Mouse (Mus musculus) urinary bladder, postnatal 14 days (tissue): Measurements from ENCODE around the gene Nat8l.

Source experiments
- DNase-seq: peaks from one replicate; pipeline ENCODE4 v3.0.0; 2021; ENCODE audit warnings: low spot score

Nat8l gene

GRCm38 (mm10) chr5:34002636-34003035 lies 6.9 kb downstream of the Nat8l start:
- DNase-seq = no peak

GRCm38 (mm10) chr5:34004618-34005017 lies 8.8 kb downstream of the Nat8l start:
- no peak for DNase-seq

- DNase-seq = no peak
These were observed 11.0 kb downstream of the Nat8l start for GRCm38 (mm10) chr5:34006832-34007231.

DNA sequence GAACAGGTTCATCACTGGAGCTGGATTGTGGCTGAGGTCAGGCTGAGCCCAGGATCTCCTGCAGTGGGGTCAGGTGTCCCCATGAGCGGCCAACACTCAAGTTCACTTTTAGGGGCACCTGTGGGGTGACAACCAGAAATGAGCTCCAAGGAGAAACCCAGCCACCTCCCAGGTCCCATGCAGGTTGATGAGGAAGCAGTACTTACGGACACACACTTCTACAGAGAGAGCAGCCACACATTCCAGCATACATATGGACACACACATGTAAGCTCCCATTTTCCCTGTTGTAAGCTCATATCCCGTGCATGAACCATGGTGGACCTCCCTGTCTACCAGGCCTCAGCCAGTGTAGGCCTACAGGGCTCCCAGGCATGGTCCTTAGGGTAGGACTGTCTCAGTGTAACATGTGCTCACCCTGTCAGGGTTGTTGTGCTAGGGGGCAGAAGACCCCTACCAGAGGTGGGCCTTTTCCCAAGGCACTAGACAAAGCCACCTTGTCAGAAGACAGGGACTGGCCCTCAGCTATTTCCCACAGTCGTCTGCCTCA lies 11.7 kb downstream of the Nat8l start:
- no peak for DNase-seq

DNA sequence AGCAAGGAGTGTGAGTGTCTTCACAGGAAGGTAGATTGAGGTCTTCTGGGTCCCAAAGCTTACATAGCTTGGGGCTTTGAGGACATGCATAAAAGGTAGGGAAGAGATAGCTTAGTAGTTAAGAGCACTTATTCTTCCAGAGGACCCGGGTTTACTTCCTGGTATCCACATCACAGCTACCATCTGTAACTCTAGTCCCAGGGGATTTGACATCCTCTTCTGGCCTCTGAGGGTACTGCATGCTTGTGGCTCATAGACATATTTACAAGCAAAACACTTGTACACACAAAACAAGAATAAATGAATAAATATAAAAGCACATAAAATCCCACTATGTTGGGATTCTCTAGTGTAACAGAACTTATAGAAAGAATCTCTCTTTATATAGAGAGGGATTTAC lies 18.9 kb downstream of the Nat8l start:
- no peak for DNase-seq

DNA sequence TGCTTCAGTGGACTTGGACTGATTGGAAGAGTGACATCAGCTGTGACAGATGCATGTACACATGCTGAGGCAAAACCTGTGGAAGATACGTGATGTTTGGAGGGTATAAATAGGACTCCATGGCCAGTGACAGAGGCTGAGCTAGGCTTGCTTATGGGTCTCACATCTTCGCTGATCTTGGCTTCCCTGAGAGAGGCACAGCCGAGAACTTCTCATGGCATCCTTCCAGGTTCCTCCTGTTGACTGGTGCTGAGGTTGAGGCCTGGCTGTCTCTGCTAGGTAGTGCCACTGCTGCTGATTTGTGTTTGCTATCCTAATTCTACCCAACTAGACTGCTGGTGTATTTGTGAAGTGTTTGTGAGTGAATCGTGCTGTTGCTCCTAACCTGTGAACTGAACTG lies 23.2 kb downstream of the Nat8l start:
- DNase-seq = no peak

- no peak for DNase-seq
These were observed 34.3 kb downstream of the Nat8l start for GRCm38 (mm10) chr5:34030101-34030500.

- no peak for DNase-seq
These were observed 35.2 kb downstream of the Nat8l start for GRCm38 (mm10) chr5:34031022-34031421.

GRCm38 (mm10) chr5:34032520-34032919 lies 36.7 kb downstream of the Nat8l start:
- no peak for DNase-seq
